Mouse (Mus musculus): ENCODE data around the gene Rbfox1. TPM values are rescaled to one million over a fixed set of nuclear protein-coding genes. Genes with fewer than 3 reads are reported as not detected.

Rbfox1 gene
- polyA plus RNA-seq, 1 experiment from 2014 or later, result 3.1 TPM

DNA sequence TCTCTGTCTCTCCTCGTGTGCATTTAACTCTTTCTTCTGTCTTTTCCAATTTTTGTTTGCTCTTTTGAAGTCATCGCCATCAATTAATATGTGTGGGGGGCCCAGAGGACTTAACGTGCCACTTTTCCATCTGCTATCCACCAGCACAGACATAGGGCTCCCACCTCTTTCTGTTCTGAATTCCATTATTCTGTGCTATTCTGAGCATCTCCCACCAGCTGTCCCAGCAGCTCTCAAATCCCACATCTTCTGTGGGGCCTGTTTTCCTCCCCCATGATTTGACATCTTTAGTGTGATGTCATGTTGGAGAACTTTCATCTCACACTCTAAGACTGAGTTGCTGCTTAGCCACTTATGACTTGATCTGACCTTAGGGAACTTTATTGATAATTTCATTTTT is 634.3 kb downstream of the Rbfox1 start:
- Histone ChIP-seq H3K4me3 (ENCODE audit: low read depth, low read length) (no peak overlapping the region), H3K27ac (ENCODE audit: low read depth, low read length) (no peak overlapping the region), H3K36me3 (ENCODE audit: control insufficient read depth, insufficient read depth, low read length) (no peaks in the 10 kb centered on the region), H3K9ac (ENCODE audit: low read depth, low read length) (no peak overlapping the region), H3K4me2 (no peak overlapping the region), H3K4me1 (ENCODE audit: control insufficient read depth, insufficient read depth, low read length) (no peaks in the 10 kb centered on the region), H3K9me3 (replicated peaks; ENCODE audit: control insufficient read depth, low read length) (no peaks in the 10 kb centered on the region), H3K27me3 (ENCODE audit: control insufficient read depth, insufficient read depth, low read length) (no peaks in the 10 kb centered on the region)
- no peak for ATAC-seq (replicated peaks; ENCODE audit: insufficient number of reproducible peaks, low FRiP score, low TSS enrichment)
- whole genome bisulfite sequencing (ENCODE audit: insufficient replicate concordance), result 77% methylated on average over 3 of the region's 3 CpGs

DNA sequence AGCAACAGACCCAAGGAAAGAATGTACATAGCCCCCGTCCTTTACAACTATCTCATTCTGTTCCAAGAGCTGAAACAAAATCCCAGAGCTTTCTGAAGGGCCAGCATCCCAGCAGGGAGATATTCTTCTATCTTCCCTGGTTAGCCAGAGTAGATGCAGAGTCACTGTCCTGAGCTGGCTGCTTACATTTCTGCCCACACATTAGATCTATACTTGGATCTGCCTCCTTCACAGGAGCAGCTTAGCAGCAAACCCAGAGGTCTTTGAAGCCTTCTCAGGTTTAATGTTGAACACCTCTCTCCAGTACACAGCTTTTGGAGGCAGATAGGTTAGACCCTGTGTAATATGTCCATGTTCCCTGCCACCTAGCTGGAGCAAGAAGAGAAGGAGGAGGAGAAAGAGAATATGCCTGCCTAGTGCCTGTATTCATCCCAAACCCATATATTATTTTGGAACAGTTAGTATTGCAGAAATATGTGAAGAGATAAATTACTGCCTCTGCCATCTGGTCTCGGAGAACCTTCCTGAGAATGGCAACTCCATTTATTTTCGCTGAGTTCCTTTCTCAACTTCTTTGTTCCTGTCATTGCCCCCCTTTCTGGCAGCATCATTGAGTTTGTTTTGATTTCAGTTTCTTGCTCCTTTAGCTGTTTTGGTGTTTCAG is 640.5 kb downstream of the Rbfox1 start:
- Histone ChIP-seq H3K9ac (ENCODE audit: low read depth, low read length) (no peak overlapping the region), H3K9me3 (replicated peaks; ENCODE audit: control insufficient read depth, low read length) (no peaks in the 10 kb centered on the region), H3K4me1 (ENCODE audit: control insufficient read depth, insufficient read depth, low read length) (no peaks in the 10 kb centered on the region), H3K4me3 (ENCODE audit: low read depth, low read length) (no peak overlapping the region), H3K4me2 (no peak overlapping the region), H3K27ac (ENCODE audit: low read depth, low read length) (no peak overlapping the region), H3K27me3 (ENCODE audit: control insufficient read depth, insufficient read depth, low read length) (no peaks in the 10 kb centered on the region), H3K36me3 (ENCODE audit: control insufficient read depth, insufficient read depth, low read length) (no peaks in the 10 kb centered on the region)
- 66% methylated on average over 3 of the region's 3 CpGs for WGBS (ENCODE audit: insufficient replicate concordance)
- ATAC-seq (replicated peaks; ENCODE audit: insufficient number of reproducible peaks, low FRiP score, low TSS enrichment), result no peak

DNA sequence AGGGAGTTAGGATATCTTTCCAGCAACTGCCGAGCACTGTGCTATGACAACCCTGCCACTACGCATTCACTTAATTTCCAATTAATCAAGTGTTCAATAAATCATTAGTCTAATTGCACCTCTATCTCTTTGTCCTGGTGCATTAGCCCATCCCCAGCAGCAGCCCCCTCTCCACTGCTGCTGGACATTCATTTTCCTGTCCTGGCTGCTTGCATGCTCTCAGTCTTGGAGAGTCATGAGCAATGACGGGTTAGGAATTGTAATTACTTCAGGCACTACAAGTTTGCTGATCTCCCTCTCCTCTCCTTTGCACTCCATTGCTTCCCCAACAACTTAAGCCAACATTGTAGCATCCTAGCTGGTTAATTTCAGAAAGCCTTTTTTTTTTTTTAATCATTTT is 646.3 kb downstream of the Rbfox1 start:
- Histone ChIP-seq H3K27me3 (ENCODE audit: control insufficient read depth, insufficient read depth, low read length) (no peaks in the 10 kb centered on the region), H3K4me2 (no peak overlapping the region), H3K4me3 (ENCODE audit: low read depth, low read length) (no peak overlapping the region), H3K27ac (ENCODE audit: low read depth, low read length) (no peak overlapping the region), H3K36me3 (ENCODE audit: control insufficient read depth, insufficient read depth, low read length) (no peaks in the 10 kb centered on the region), H3K9ac (ENCODE audit: low read depth, low read length) (no peak overlapping the region), H3K9me3 (replicated peaks; ENCODE audit: control insufficient read depth, low read length) (no peaks in the 10 kb centered on the region), H3K4me1 (ENCODE audit: control insufficient read depth, insufficient read depth, low read length) (no peaks in the 10 kb centered on the region)
- ATAC-seq (replicated peaks; ENCODE audit: insufficient number of reproducible peaks, low FRiP score, low TSS enrichment), result no peak
- WGBS (ENCODE audit: insufficient replicate concordance), result 84% methylated on average over 3 of the region's 3 CpGs

DNA sequence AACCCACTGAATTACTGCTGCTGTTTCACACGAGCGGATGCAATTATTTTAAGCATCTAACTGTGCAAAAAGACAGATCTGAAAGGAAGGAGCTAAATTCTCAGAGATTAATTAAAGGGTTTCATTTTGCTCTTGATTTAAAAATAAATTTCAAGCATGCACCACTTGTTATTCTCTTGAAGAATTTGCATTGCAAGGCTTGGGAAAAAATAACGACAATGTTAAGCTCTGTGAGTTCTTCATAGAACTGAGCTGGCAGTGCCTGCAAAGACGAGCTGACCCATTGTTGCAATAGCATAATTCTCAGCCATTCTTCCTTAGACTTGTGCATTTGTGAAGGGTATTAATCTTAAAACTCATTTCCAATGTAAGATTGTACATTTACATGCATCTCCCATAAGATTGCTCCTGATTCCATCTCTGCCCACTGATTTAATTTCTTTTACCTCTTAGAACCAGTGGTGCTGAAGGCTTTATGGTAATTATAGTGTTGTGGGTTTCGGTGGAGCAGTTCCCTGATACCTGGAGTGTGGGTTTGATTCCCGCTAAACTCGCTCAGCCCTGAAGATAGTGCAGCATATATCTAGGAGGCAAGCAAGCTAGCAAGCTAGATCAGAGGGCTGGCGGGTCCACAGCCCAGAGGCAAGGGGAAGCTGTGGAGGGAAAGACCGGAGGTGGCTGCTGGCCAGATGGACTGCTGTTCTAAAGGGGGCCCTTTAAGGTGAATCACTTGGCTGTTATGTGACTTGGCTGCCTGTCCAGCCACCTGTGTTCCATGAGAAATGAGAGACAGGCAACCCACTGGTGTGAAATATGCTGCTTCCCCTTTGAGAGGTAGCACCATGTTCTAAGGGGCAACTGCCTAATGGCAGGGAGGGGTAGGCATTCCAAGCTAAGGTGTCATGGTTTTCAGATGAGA is 647.2 kb downstream of the Rbfox1 start:
- Histone ChIP-seq H3K9me3 (replicated peaks; ENCODE audit: control insufficient read depth, low read length) (no peaks in the 10 kb centered on the region), H3K4me3 (ENCODE audit: low read depth, low read length) (no peak overlapping the region), H3K4me2 (no peak overlapping the region), H3K9ac (ENCODE audit: low read depth, low read length) (no peak overlapping the region), H3K36me3 (ENCODE audit: control insufficient read depth, insufficient read depth, low read length) (no peaks in the 10 kb centered on the region), H3K27me3 (ENCODE audit: control insufficient read depth, insufficient read depth, low read length) (no peaks in the 10 kb centered on the region), H3K27ac (ENCODE audit: low read depth, low read length) (no peak overlapping the region), H3K4me1 (ENCODE audit: control insufficient read depth, insufficient read depth, low read length) (no peaks in the 10 kb centered on the region)
- 75% methylated on average over 9 of the region's 9 CpGs for WGBS (ENCODE audit: insufficient replicate concordance)
- ATAC-seq (replicated peaks; ENCODE audit: insufficient number of reproducible peaks, low FRiP score, low TSS enrichment), result no peak

DNA sequence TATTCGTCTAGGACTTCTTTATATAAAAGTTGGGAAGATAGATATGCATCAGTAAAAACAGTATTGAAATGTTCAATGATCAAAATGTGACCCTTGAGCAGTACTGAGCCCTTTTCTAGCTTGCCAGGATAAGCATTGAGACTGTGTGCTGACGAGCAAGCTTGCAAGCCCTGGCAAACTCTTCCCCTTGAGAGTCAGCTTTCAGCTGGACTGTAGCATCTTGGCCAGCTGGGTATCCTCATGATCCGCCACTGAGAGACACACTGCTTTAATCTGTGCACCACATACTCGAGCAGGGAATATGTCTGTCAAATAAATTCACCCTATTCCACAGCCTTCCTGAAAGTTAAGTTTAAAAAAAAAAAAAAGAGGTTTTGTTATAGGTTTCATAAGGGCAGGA is 670.6 kb downstream of the Rbfox1 start:
- Histone ChIP-seq H3K4me3 (ENCODE audit: low read depth, low read length) (no peak overlapping the region), H3K9ac (ENCODE audit: low read depth, low read length) (no peak overlapping the region), H3K4me1 (ENCODE audit: control insufficient read depth, insufficient read depth, low read length) (no peaks in the 10 kb centered on the region), H3K36me3 (ENCODE audit: control insufficient read depth, insufficient read depth, low read length) (no peaks in the 10 kb centered on the region), H3K27me3 (ENCODE audit: control insufficient read depth, insufficient read depth, low read length) (no peaks in the 10 kb centered on the region), H3K27ac (ENCODE audit: low read depth, low read length) (no peak overlapping the region), H3K4me2 (no peak overlapping the region), H3K9me3 (replicated peaks; ENCODE audit: control insufficient read depth, low read length) (no peaks in the 10 kb centered on the region)
- no peak for ATAC-seq (replicated peaks; ENCODE audit: insufficient number of reproducible peaks, low FRiP score, low TSS enrichment)
- WGBS (ENCODE audit: insufficient replicate concordance), result 47% methylated on average over 4 of the region's 4 CpGs

DNA sequence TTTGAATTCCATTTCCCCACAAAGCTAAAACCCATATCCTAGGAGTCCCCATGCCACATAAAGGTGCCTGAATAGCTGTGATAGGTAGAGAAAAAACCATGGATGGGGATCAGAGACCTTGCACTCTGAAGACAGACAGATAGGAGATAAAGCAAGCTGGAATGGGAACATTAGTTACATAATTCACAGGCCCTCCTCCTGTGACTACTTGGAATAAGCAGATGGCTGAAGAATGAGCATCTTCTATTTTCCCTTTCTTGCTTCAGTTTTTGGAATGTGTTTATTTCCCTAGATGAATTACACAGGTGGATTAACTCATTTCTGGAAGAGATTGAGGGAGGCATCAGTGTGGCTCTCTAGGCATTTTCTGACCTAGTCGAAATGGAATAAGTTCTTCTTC is 672.6 kb downstream of the Rbfox1 start:
- H3K4me1 ChIP-seq (ENCODE audit: control insufficient read depth, insufficient read depth, low read length), result no peaks in the 10 kb centered on the region
- H3K4me3 ChIP-seq (ENCODE audit: low read depth, low read length), result no peak overlapping the region
- H3K9me3 ChIP-seq (replicated peaks; ENCODE audit: control insufficient read depth, low read length), result no peaks in the 10 kb centered on the region
- no peak overlapping the region for H3K9ac ChIP-seq (ENCODE audit: low read depth, low read length)
- no peaks in the 10 kb centered on the region for H3K36me3 ChIP-seq (ENCODE audit: control insufficient read depth, insufficient read depth, low read length)
- 82% methylated on average over 1 of the region's 1 CpGs for WGBS (ENCODE audit: insufficient replicate concordance)
- no peak overlapping the region for H3K27ac ChIP-seq (ENCODE audit: low read depth, low read length)
- ATAC-seq (replicated peaks; ENCODE audit: insufficient number of reproducible peaks, low FRiP score, low TSS enrichment), result no peak
- no peaks in the 10 kb centered on the region for H3K27me3 ChIP-seq (ENCODE audit: control insufficient read depth, insufficient read depth, low read length)
- H3K4me2 ChIP-seq, result no peak overlapping the region

DNA sequence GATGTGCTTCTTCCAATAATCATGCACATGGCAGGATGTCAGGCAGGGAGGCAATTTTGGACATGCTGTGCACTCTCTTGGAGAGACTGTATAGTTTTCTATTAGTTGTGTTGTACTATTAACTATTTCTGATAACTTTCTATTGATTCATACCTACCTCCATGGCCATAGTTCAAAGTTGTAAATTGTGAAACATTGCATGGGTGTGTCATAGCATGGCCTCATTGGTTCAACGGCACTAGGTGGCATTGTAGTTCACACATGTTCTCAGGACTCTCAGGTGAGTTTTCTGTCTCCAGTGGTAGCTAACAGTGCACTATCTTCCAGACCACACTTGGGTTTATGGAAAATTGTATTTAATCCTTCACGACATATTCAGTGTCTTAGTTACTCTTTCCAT is 699.5 kb downstream of the Rbfox1 start:
- H3K9ac ChIP-seq (ENCODE audit: low read depth, low read length), result no peak overlapping the region
- no peaks in the 10 kb centered on the region for H3K9me3 ChIP-seq (replicated peaks; ENCODE audit: control insufficient read depth, low read length)
- H3K4me1 ChIP-seq (ENCODE audit: control insufficient read depth, insufficient read depth, low read length), result no peaks in the 10 kb centered on the region
- no peaks in the 10 kb centered on the region for H3K27me3 ChIP-seq (ENCODE audit: control insufficient read depth, insufficient read depth, low read length)
- no peak overlapping the region for H3K27ac ChIP-seq (ENCODE audit: low read depth, low read length)
- H3K36me3 ChIP-seq (ENCODE audit: control insufficient read depth, insufficient read depth, low read length), result no peaks in the 10 kb centered on the region
- no peak overlapping the region for H3K4me3 ChIP-seq (ENCODE audit: low read depth, low read length)
- H3K4me2 ChIP-seq, result no peak overlapping the region
- ATAC-seq (replicated peaks; ENCODE audit: insufficient number of reproducible peaks, low FRiP score, low TSS enrichment), result no peak
- 80% methylated on average over 2 of the region's 2 CpGs for WGBS (ENCODE audit: insufficient replicate concordance)

DNA sequence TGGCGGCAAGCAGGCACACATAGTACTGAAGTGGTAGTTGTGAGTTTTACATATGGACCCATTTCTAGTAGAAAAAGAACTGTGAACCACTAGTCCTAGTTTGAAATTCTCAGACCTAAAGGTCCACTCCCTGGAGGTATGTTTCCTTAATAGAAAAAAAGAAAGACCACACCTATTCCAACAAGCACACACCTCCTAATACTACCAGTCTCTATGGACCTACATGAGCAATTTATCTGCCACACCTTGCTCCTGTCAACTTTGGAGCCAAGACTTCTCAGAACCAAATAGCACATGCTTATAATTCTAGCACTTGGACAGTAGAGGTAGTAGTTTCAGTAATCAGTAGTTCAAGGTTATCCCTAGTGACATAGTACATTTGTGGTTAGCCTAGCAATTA is 700.0 kb downstream of the Rbfox1 start:
- no peak overlapping the region for H3K4me2 ChIP-seq
- 84% methylated on average over 1 of the region's 1 CpGs for WGBS (ENCODE audit: insufficient replicate concordance)
- no peaks in the 10 kb centered on the region for H3K27me3 ChIP-seq (ENCODE audit: control insufficient read depth, insufficient read depth, low read length)
- H3K9ac ChIP-seq (ENCODE audit: low read depth, low read length), result no peak overlapping the region
- no peaks in the 10 kb centered on the region for H3K36me3 ChIP-seq (ENCODE audit: control insufficient read depth, insufficient read depth, low read length)
- no peak for ATAC-seq (replicated peaks; ENCODE audit: insufficient number of reproducible peaks, low FRiP score, low TSS enrichment)
- H3K4me1 ChIP-seq (ENCODE audit: control insufficient read depth, insufficient read depth, low read length), result no peaks in the 10 kb centered on the region
- H3K9me3 ChIP-seq (replicated peaks; ENCODE audit: control insufficient read depth, low read length), result no peaks in the 10 kb centered on the region
- no peak overlapping the region for H3K27ac ChIP-seq (ENCODE audit: low read depth, low read length)
- no peak overlapping the region for H3K4me3 ChIP-seq (ENCODE audit: low read depth, low read length)
